Mouse (Mus musculus): ENCODE data around the gene Ccnl1. TPM values are rescaled to one million over a fixed set of nuclear protein-coding genes. Genes with fewer than 3 reads are reported as not detected.
A peak's percentile ranks its signal among the peaks of the same experiment; 100 is the strongest.

The Ccnl1 gene
- polyA plus RNA-seq, 2 experiments from 2014 or later = 49.5 to 88.6 TPM

- ATAC-seq = no peak
Measured at GRCm38 (mm10) chr3:65958840-65959185, 764 bp upstream of the Ccnl1 start.

- ATAC-seq = peak; percentile 48
Measured at GRCm38 (mm10) chr3:65957271-65958101, 563 bp downstream of the Ccnl1 start.

- ATAC-seq = no peak
Measured at GRCm38 (mm10) chr3:65954499-65955391, 3.3 kb downstream of the Ccnl1 start.

GRCm38 (mm10) chr3:65950831-65951365, 7.2 kb downstream of the Ccnl1 start:
- no peak for ATAC-seq

GRCm38 (mm10) chr3:65950304-65950703, 7.7 kb downstream of the Ccnl1 start:
- ATAC-seq = no peak

- ATAC-seq = no peak
Measured at GRCm38 (mm10) chr3:65945277-65945932, 12.6 kb downstream of the Ccnl1 start.

- ATAC-seq = no peak
Measured at GRCm38 (mm10) chr3:65944713-65945112, 13.3 kb downstream of the Ccnl1 start.

GRCm38 (mm10) chr3:65943453-65943852, 14.6 kb downstream of the Ccnl1 start:
- no peak for ATAC-seq

- peak; percentile 35 for ATAC-seq
Measured at GRCm38 (mm10) chr3:65941052-65941451, 17.0 kb downstream of the Ccnl1 start.

GRCm38 (mm10) chr3:65938211-65938610, 19.8 kb downstream of the Ccnl1 start:
- ATAC-seq = peak; percentile 83

- ATAC-seq = no peak
Measured at GRCm38 (mm10) chr3:65936384-65936783, 21.7 kb downstream of the Ccnl1 start.

GRCm38 (mm10) chr3:65935153-65935552, 22.9 kb downstream of the Ccnl1 start:
- ATAC-seq = no peak

- ATAC-seq = no peak
Measured at GRCm38 (mm10) chr3:65933726-65934125, 24.3 kb downstream of the Ccnl1 start.

GRCm38 (mm10) chr3:65931542-65931941, 26.5 kb downstream of the Ccnl1 start:
- ATAC-seq = no peak

GRCm38 (mm10) chr3:65930636-65931035, 27.4 kb downstream of the Ccnl1 start:
- no peak for ATAC-seq

GRCm38 (mm10) chr3:65929821-65930633, 28.0 kb downstream of the Ccnl1 start:
- ATAC-seq = peak; percentile 80

GRCm38 (mm10) chr3:65929304-65929783, 28.7 kb downstream of the Ccnl1 start:
- peak; percentile 76 for ATAC-seq

- ATAC-seq = no peak
Measured at GRCm38 (mm10) chr3:65928614-65929272, 29.3 kb downstream of the Ccnl1 start.

- no peak for ATAC-seq
Measured at GRCm38 (mm10) chr3:65927685-65928084, 30.4 kb downstream of the Ccnl1 start.

- no peak for ATAC-seq
Measured at GRCm38 (mm10) chr3:65927101-65927501, 30.9 kb downstream of the Ccnl1 start.

- ATAC-seq = no peak
Measured at GRCm38 (mm10) chr3:65926426-65926825, 31.6 kb downstream of the Ccnl1 start.

Data from CD4-positive, CD25-positive, alpha-beta regulatory T cell, adult 4 months (primary cell).